Mouse (Mus musculus) midbrain, embryonic 10.5 days (tissue): ENCODE measurements around the gene Rab5c. TPM values are rescaled to one million over a fixed set of nuclear protein-coding genes. Genes with fewer than 3 reads are reported as not detected.

Experiments used
- DNase-seq: peaks from one replicate; pipeline ENCODE4 v3.0.0-alpha.2; 2017; ENCODE audit warnings: low spot score
- H3K27ac ChIP-seq: fragments of 300-500 bp; sonication (generic); replicated peaks from 2 replicates; pipeline ENCODE4 v1.5.1; 2016; ENCODE audit warnings: mild to moderate bottlenecking
- H3K27me3 ChIP-seq: fragments of 300-500 bp; sonication (generic); 2 replicates; pipeline ENCODE4 v1.6.1; 2016; ENCODE audit warnings: low read depth, mild to moderate bottlenecking; ENCODE audit not compliant: poor library complexity, severe bottlenecking
- H3K36me3 ChIP-seq: fragments of 300-500 bp; sonication (generic); 2 replicates; pipeline ENCODE4 v1.6.1; 2016; ENCODE audit warnings: mild to moderate bottlenecking, moderate library complexity
- H3K4me1 ChIP-seq: fragments of 300-500 bp; sonication (generic); 2 replicates; pipeline ENCODE4 v1.6.1; 2016
- H3K4me3 ChIP-seq: fragments of 300-500 bp; sonication (generic); 2 replicates; pipeline ENCODE4 v1.5.1; 2016; ENCODE audit warnings: mild to moderate bottlenecking, moderate library complexity
- H3K9me3 ChIP-seq: fragments of 300-500 bp; sonication (generic); replicated peaks from 2 replicates; pipeline ENCODE4 v1.6.1; 2016; ENCODE audit warnings: mild to moderate bottlenecking
- WGBS: fragments of 180-500 bp; shearing (Covaris S2); methylation state at CpG from one replicate; pipeline ENCODE4 v1.1.7; 2016; 5-methylcytosine and 5-hydroxymethylcytosine counted together
- polyA plus RNA-seq: library from polyadenylated mRNA; unstranded; fragments of >200 nt; fragmentation: Nextera tagmentation; extraction: Ambion mirVana; gene quantifications from 2 replicates; pipeline ENCODE4 v1.2.1, GENCODE M21; 2016

Gene Rab5c
- polyA plus RNA-seq, 1 experiment from 2014 or later = 14.8 TPM

- Histone ChIP-seq H3K4me3 (peak overlapping the region; percentile 42), H3K27ac (peak overlapping the region; percentile 79), H3K36me3 (no peaks in the 10 kb centered on the region), H3K27me3 (peaks cover 43% of the 10 kb centered on the region), H3K9me3 (0 out of 2 replicates have a peak, but pooled peaks cover 4% of the 10 kb centered on the region), H3K4me1 (peaks cover 25% of the 10 kb centered on the region)
- WGBS = 3% methylated on average over 23 of the region's 23 CpGs
- DNase-seq = peak; percentile 42
Observed at GRCm38 (mm10) chr11:100673169-100673568, 64.8 kb downstream of the Rab5c start.

- DNase-seq = no peak
- Histone ChIP-seq H3K27ac (no peak overlapping the region), H3K36me3 (no peaks in the 10 kb centered on the region), H3K4me3 (no peak overlapping the region), H3K9me3 (0 out of 2 replicates have a peak, but pooled peaks cover 4% of the 10 kb centered on the region), H3K27me3 (peaks cover 36% of the 10 kb centered on the region), H3K4me1 (peaks cover 15% of the 10 kb centered on the region)
- WGBS = 85% methylated on average over 2 of the region's 2 CpGs
Observed at GRCm38 (mm10) chr11:100671956-100672355, 66.1 kb downstream of the Rab5c start.

- 94% methylated on average over 1 of the region's 1 CpGs for WGBS
- Histone ChIP-seq H3K9me3 (0 out of 2 replicates have a peak, but pooled peaks cover 4% of the 10 kb centered on the region), H3K4me3 (no peak overlapping the region), H3K4me1 (peaks cover 15% of the 10 kb centered on the region), H3K27me3 (peaks cover 36% of the 10 kb centered on the region), H3K36me3 (no peaks in the 10 kb centered on the region), H3K27ac (no peak overlapping the region)
- DNase-seq = no peak
Observed at GRCm38 (mm10) chr11:100671049-100671448, 67.0 kb downstream of the Rab5c start.

Other genes with a start within 250 kb of the Rab5c start
- gene Acly, start 210.2 kb downstream of the Rab5c start, polyA plus RNA-seq = 312 and 380 TPM in 2 replicates
- gene Ttc25, start 192.6 kb downstream of the Rab5c start, polyA plus RNA-seq = 1.9 and 2.3 TPM in 2 replicates
- gene Cnp, start 163.3 kb downstream of the Rab5c start, polyA plus RNA-seq = 17.7 and 22.6 TPM in 2 replicates
- 101 and 112 TPM in 2 replicates for gene Nkiras2, start 119.0 kb downstream of the Rab5c start, polyA plus RNA-seq
- gene Dnajc7, start 118.0 kb downstream of the Rab5c start, polyA plus RNA-seq = 268 and 304 TPM in 2 replicates
- gene Zfp385c, start 45.8 kb downstream of the Rab5c start, polyA plus RNA-seq = 0.20 and 0.87 TPM in 2 replicates
- 2.0 and 3.5 TPM in 2 replicates for gene Dhx58, start 33.9 kb downstream of the Rab5c start, polyA plus RNA-seq
- gene Kat2a, start 25.8 kb downstream of the Rab5c start, polyA plus RNA-seq = 66.6 and 72.2 TPM in 2 replicates
- gene Hspb9, start 24.4 kb downstream of the Rab5c start, polyA plus RNA-seq = 0.26 and 0.29 TPM in 2 replicates
- 1.1 and 2.6 TPM in 2 replicates for gene Kcnh4, start 21.7 kb upstream of the Rab5c start, polyA plus RNA-seq
- 0.26 TPM in 1 of 2 replicates, not detected in the other for gene Hcrt, start 24.7 kb upstream of the Rab5c start, polyA plus RNA-seq
- 3.9 and 4.4 TPM in 2 replicates for gene Ghdc, start 32.7 kb upstream of the Rab5c start, polyA plus RNA-seq
- 15.0 and 15.9 TPM in 2 replicates for gene Stat5b, start 112.5 kb upstream of the Rab5c start, polyA plus RNA-seq
- gene Stat5a, start 121.1 kb upstream of the Rab5c start, polyA plus RNA-seq = 1.7 TPM in 2 replicates
- 16.9 and 20.4 TPM in 2 replicates for gene Stat3, start 201.3 kb upstream of the Rab5c start, polyA plus RNA-seq
- 16.7 and 21.8 TPM in 2 replicates for gene Cavin1, start 232.7 kb upstream of the Rab5c start, polyA plus RNA-seq